8 mouse cellular contexts compared by ENCODE assay signal in genomic region chr1:34237689-34238091, GRCm38 (mm10).
DNase-seq lines count a peak whose midpoint lies in the region; ATAC-seq and TF ChIP-seq lines count a peak whose summit lies in the region.
"Had no signal": no experiment of that assay in that cellular context is flagged by ENCODE, and none has a peak within 500 bp of the region (broad histone marks: within the 10 kb centered on the region; RNA-seq: fewer than 3 reads in every experiment).

No protein-coding gene starts in this region.

- no peak for ATAC-seq in forebrain, postnatal 0 days
- ATAC-seq in kidney, embryonic 15.5 days (replicated peaks; ENCODE audit: low FRiP score): peak; percentile 38; the same call in 1 of the 2 replicates

- 68% methylated on average over 12 of the region's 12 CpGs for WGBS in embryonic facial prominence, embryonic 10.5 days
- 29% methylated on average over 12 of the region's 12 CpGs for WGBS in forebrain, postnatal 0 days
- whole genome bisulfite sequencing in kidney, embryonic 15.5 days: 64% methylated on average over 12 of the region's 12 CpGs
- 44% methylated on average over 12 of the region's 12 CpGs for whole genome bisulfite sequencing in midbrain, embryonic 10.5 days

- no peak overlapping the region for H3K27ac ChIP-seq in embryonic facial prominence, embryonic 10.5 days (replicated peaks)
- H3K27ac ChIP-seq in forebrain, postnatal 0 days (ENCODE audit: low read depth, low read length): no peak overlapping the region
- 0 out of 2 replicates have a peak overlapping the region, but pooled peaks have one; percentile 5 for H3K27ac ChIP-seq in kidney, embryonic 15.5 days
- peak overlapping the region; percentile 42 for H3K27ac ChIP-seq in midbrain, embryonic 10.5 days (replicated peaks)
- H3K27ac ChIP-seq: limb, embryonic 12.5 days had no signal

- no peak overlapping the region for H3K9ac ChIP-seq in forebrain, postnatal 0 days
- no peak overlapping the region for H3K9ac ChIP-seq in kidney, embryonic 15.5 days
- H3K9ac ChIP-seq: limb, embryonic 12.5 days had no signal

- H3K27me3 ChIP-seq in embryonic facial prominence, embryonic 10.5 days (replicated peaks; ENCODE audit: low read depth, poor library complexity, severe bottlenecking): 0 out of 2 replicates have a peak, but pooled peaks cover 14% of the 10 kb centered on the region
- no peaks in the 10 kb centered on the region for H3K27me3 ChIP-seq in forebrain, postnatal 0 days (ENCODE audit: insufficient read depth, low read length)
- no peaks in the 10 kb centered on the region for H3K27me3 ChIP-seq in kidney, embryonic 15.5 days
- peaks cover 9% of the 10 kb centered on the region; the same call in 1 of the 2 replicates for H3K27me3 ChIP-seq in midbrain, embryonic 10.5 days (ENCODE audit: low read depth, poor library complexity, severe bottlenecking)

- H3K4me3 ChIP-seq in embryonic facial prominence, embryonic 10.5 days: peak overlapping the region; percentile 62; the same call in 1 of the 2 replicates
- no peak overlapping the region for H3K4me3 ChIP-seq in forebrain, postnatal 0 days (ENCODE audit: low read depth, low read length)
- peak overlapping the region; percentile 55; the same call in 1 of the 2 replicates for H3K4me3 ChIP-seq in kidney, embryonic 15.5 days (replicated peaks)
- peak overlapping the region; percentile 56 for H3K4me3 ChIP-seq in midbrain, embryonic 10.5 days

- DNase-seq in embryonic facial prominence, embryonic 10.5 days (ENCODE audit: low spot score): no peak
- peak; percentile 6 for DNase-seq in forebrain, postnatal 0 days
- peak; percentile 32 for DNase-seq in midbrain, embryonic 10.5 days (ENCODE audit: low spot score)
- DNase-seq in adipocyte (ENCODE audit: low spot score): no peak
- no peak for DNase-seq in thymus, postnatal 10 days (ENCODE audit: low spot score in 2 of 2)
- DNase-seq in cerebellum, postnatal 14 days: no peak

- TF ChIP-seq CTCF in forebrain, postnatal 0 days (IDR thresholded peaks at IDR 0.05; ENCODE audit: low read depth): no peak

- H3K4me1 ChIP-seq in embryonic facial prominence, embryonic 10.5 days: peaks cover 33% of the 10 kb centered on the region
- H3K4me1 ChIP-seq in forebrain, postnatal 0 days (ENCODE audit: insufficient read depth): peaks cover 6% of the 10 kb centered on the region; the same call in 1 of the 2 replicates
- peaks cover 33% of the 10 kb centered on the region for H3K4me1 ChIP-seq in kidney, embryonic 15.5 days
- peaks cover 50% of the 10 kb centered on the region for H3K4me1 ChIP-seq in midbrain, embryonic 10.5 days

- peaks cover 3% of the 10 kb centered on the region for H3K36me3 ChIP-seq in embryonic facial prominence, embryonic 10.5 days (replicated peaks)
- H3K36me3 ChIP-seq in forebrain, postnatal 0 days (ENCODE audit: insufficient read depth): 0 out of 2 replicates have a peak, but pooled peaks cover 9% of the 10 kb centered on the region
- peaks cover 6% of the 10 kb centered on the region for H3K36me3 ChIP-seq in kidney, embryonic 15.5 days
- H3K36me3 ChIP-seq in midbrain, embryonic 10.5 days: peaks cover 12% of the 10 kb centered on the region

- H3K4me2 ChIP-seq in forebrain, postnatal 0 days (ENCODE audit: low read depth): no peak overlapping the region
- H3K4me2 ChIP-seq in kidney, embryonic 15.5 days: peak overlapping the region; percentile 85

- no peaks in the 10 kb centered on the region for H3K9me3 ChIP-seq in embryonic facial prominence, embryonic 10.5 days
- H3K9me3 ChIP-seq in forebrain, postnatal 0 days (ENCODE audit: low read length): no peaks in the 10 kb centered on the region
- no peaks in the 10 kb centered on the region for H3K9me3 ChIP-seq in kidney, embryonic 15.5 days (replicated peaks)
- no peaks in the 10 kb centered on the region for H3K9me3 ChIP-seq in midbrain, embryonic 10.5 days (replicated peaks)
- H3K9me3 ChIP-seq: limb, embryonic 12.5 days had no signal

Comparison
In these comparisons a context has a peak if more than half of its experiments do, and no peak if none do; other contexts are left out.
1. DNase-seq: peak in forebrain, postnatal 0 days (single experiment) and midbrain, embryonic 10.5 days (single experiment); none in embryonic facial prominence, embryonic 10.5 days (single experiment), adipocyte (single experiment), thymus, postnatal 10 days (0 of 2) and cerebellum, postnatal 14 days (0 of 2).
2. H3K27ac ChIP-seq: peak in kidney, embryonic 15.5 days (single experiment) and midbrain, embryonic 10.5 days (single experiment); none in embryonic facial prominence, embryonic 10.5 days (single experiment) and forebrain, postnatal 0 days (single experiment).